Mouse (Mus musculus): Measurements from ENCODE around the gene Slc27a2. TPM values are rescaled to one million over a fixed set of nuclear protein-coding genes. Genes with fewer than 3 reads are reported as not detected.
A peak's percentile ranks its signal among the peaks of the same experiment; 100 is the strongest.
"Not testable (repeated sequence)": the region's sequence is repeated elsewhere in the genome, so short reads cannot be mapped to it uniquely, and the experiment has no call there.

The Slc27a2 gene
- total RNA-seq, 2 experiments from 2014 or later, result not detected

DNA sequence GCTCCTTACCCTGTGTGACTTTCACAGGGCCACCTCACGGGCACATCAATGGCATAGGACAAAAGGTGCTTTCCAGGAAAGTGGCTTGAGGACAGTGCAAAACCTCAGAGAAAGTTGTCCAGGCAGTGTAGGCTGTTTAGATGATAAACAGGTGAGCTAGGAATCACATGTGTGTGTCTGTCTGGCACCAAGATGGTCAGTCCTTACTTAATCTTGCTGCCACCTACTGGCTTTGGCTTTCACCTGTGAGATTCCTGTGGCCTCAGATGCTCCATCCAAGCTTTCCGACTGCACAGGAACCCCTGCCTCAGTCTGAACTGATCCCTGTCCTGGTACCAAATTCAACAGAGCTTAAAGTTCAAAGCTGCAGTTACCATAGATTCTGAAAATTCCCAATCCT is 46.2 kb downstream of the Slc27a2 start:
- no peak overlapping the region for H3K4me3 ChIP-seq
- intact Hi-C loops (cut with DNase I), result loop anchor here (5.0 kb wide), 1 partner anchor 184 kb away; the partner anchor contains the start of gene Usp50
- H3K27ac ChIP-seq, result no peak overlapping the region
- DNase-seq, result no peak
- TF ChIP-seq CTCF (IDR thresholded peaks at IDR 0.05), result no peak

DNA sequence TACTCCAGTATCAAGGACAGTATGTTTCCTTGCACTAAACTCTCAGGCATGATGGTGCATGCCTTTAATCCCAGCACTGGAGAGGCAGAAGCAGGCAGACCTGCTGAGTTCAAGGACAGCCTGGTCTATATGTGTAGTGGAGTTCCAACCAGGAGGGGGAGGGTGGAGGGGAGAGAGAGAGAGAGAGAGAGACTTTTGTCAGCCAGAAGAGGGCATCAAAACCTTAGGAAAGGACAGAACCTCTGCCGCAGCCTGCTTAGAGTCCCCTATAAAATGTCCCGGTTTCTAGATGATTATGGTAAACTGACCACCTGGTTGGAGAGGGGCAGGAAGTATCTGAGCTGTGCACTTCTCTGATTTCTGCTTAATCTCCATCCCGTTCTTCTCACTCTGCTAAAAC is 46.8 kb downstream of the Slc27a2 start:
- intact Hi-C loops (cut with DNase I), result loop anchor here (5.0 kb wide), 1 partner anchor 183 kb away; the partner anchor contains the start of gene Usp50
- no peak overlapping the region for H3K27ac ChIP-seq
- no peak for DNase-seq
- no peak overlapping the region for H3K4me3 ChIP-seq
- peak; percentile 46 for TF ChIP-seq CTCF (IDR thresholded peaks at IDR 0.05)

DNA sequence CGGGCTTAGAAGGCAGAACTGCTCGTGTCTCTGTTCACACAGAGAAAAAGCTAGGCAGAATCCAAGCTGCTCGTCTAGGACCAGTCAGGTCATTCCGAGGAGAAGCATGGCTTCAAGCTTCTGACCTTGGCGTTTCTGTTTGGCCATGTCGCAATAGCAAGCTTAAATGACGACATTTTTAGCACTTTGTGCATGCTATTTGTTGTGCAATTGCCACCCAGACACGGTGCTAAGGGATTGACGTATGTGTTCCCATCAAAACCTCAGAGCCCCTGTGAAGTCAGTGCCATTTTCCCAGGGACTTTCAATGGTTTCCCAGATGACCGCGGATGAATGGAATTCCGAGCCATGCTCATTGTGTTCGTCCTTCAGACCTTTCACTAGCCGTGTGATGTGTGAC is 48.3 kb downstream of the Slc27a2 start:
- TF ChIP-seq CTCF (IDR thresholded peaks at IDR 0.05), result no peak
- no peak for DNase-seq
- H3K27ac ChIP-seq, result no peak overlapping the region

DNA sequence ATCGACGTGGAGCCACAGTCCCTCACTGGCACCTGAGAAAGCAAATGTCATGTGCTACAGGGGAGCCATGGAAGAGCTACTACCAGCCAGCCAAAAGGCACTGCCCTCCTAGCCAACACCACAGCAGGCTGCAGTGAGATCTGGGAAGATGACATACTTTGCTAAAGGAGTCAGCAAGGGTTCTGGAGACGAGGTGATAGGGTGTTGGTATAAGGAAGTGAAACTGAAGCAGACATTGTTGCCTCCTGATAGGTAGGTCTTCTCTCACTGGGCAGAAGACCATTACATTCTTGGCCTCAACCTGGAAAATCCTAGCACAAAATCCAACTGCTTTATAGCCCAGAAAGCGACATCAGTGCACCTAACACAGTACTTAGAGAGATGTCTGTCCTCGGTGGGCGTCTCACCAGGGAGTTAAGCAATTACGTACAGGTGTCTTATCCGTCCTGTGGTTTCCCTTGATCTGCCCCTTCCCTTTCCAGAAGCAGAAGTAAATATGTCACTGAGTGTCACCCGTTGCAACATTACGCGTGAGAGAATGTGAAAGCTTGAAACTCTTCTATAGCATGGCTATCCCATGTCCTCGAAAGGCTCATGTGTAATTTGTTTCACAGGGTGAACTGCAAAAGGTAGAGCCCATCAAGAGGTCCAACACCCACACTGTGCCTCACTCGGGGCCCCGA is 49.9 kb downstream of the Slc27a2 start:
- Histone ChIP-seq H3K27ac (no peak overlapping the region), H3K4me3 (no peak overlapping the region)
- intact Hi-C loops (cut with DNase I), result no loop called here
- no peak for TF ChIP-seq CTCF (IDR thresholded peaks at IDR 0.05)
- DNase-seq, result no peak

More for the DNA sequence above, 48.3 kb downstream of the Slc27a2 start:
- H3K4me3 ChIP-seq, result no peak overlapping the region
- intact Hi-C loops (cut with DNase I), result no loop called here

DNA sequence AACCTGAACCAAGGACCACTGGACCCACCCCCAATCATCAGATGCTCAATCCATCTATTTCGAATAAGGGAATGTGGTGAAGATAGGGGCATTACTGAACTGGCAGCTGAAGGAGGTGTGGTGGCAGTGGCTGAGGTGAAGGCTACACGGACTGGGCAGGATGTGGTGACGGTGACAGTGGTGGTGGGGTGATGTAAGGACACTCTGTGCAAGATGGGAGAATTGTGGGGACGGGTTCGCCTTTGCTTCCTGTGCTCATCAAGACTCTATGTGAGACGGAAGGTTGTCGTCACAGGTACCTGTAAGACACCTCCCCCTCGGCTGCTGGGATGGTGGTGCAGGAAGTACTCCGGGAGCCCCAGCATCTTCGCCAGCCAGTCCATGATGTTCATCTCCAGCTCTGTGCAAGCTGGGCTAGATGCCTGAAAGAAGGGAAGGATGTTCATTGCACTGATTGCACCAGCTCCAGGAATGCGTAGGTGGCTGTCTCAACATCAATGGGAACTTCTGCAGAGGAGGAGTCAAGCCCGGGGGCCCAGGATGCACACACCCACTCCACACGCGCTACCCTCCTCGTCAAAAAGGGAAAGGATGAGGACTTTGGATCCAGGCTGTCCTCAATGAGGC is 54.0 kb downstream of the Slc27a2 start:
- intact Hi-C loops (cut with DNase I), result no loop called here
- Histone ChIP-seq H3K4me3 (no peak overlapping the region), H3K27ac (no peak overlapping the region)
- TF ChIP-seq CTCF (IDR thresholded peaks at IDR 0.05), result no peak
- DNase-seq, result no peak

DNA sequence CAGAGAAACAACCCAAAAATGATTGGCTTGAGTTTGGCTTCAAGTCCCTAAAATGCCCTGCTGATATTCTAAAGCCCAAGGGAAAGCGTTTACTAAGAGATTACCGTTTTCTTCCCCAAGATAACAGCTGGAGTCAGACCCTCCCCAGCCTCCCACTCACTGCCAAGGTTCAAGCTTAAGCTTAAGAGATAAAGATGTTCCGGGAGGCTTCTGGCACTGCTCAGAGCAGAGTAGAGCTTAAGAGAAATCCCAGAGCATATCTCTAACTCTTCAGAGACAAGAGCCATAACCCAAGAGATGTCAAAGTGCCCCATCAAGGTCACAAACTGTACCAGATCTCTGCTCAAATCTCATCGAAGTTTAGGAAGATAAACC is 54.5 kb downstream of the Slc27a2 start:
- DNase-seq, result no peak
- Histone ChIP-seq H3K4me3 (no peak overlapping the region), H3K27ac (no peak overlapping the region)
- TF ChIP-seq CTCF (IDR thresholded peaks at IDR 0.05), result no peak
- intact Hi-C loops (cut with DNase I), result no loop called here

DNA sequence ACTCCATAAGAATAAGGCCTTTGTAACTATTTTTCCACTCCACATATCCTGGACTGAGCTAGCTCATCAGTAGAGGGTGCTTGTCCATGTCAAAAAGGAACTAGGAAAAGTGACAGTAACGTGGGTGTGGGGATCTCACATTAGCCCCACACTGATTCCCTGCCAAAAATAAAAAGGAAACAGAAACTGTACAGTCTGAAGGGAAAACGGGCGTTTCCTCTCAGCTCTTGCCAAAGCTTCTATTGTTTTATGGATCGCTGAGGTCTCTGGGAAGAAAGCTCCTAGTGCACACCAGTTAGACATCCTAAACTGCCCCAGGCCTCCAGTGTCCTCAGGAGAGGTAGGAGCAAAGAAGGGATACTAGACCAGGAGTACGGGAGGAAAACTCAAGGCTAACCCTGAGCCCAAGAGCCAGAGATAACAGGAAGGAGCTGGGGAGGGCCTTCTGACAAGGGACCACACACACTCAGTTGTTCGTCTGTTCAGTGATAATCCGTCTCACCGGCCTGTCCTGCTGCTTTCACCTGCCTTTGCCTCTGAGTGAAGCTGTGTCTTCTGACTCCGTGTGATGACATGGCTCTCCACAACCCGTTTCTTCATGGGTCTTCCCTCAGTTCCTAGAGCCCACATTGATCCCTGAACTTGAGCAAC is 55.5 kb downstream of the Slc27a2 start:
- peak overlapping the region; percentile 63 for H3K27ac ChIP-seq
- H3K4me3 ChIP-seq, result peak overlapping the region; percentile 35; the same call in 1 of the 2 replicates
- no peak for TF ChIP-seq CTCF (IDR thresholded peaks at IDR 0.05)
- no peak for DNase-seq
- intact Hi-C loops (cut with DNase I), result no loop called here

DNA sequence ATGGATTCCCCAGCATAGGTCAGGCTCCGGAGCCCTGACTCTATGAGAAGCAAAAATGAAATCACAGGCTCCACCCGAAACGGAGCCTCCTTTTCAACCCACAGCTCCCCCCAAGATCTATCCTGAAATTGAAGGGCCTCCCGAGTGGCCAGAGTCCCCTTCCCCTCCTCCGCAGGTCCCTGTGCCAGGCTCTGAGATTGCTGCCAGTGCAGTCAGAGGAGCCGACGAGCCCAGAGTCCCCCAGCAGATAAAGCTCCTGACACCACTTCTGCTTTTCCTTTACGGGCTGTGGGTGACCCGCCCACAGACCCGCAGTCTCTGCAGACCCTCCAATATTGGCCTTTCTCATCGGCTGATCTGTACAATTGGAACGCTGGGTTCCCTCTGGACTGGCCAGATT is 57.4 kb downstream of the Slc27a2 start:
- intact Hi-C loops (cut with DNase I); DNase-seq; H3K27ac ChIP-seq; H3K4me3 ChIP-seq: not testable (repeated sequence)

DNA sequence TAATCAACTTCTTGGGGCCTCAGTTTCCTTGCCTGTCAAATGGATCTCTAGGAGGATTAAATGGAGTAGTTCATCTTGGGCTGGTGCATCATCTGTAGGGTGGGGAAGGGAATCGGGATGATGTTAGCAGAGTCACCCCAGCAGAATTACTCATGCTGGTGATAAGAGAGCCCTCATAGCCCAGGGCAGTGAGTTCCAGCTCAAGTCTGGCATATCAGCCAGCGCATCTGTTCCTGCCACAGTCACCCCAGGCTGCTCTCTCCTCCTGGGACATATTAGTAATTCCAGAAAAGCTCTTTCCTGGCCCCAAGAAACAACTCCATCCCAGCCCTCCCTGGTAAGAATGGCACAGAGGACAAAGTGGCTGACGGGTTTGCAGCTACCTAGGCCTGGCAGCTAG is 63.1 kb downstream of the Slc27a2 start:
- TF ChIP-seq CTCF (IDR thresholded peaks at IDR 0.05), result no peak
- DNase-seq, result no peak
- Histone ChIP-seq H3K4me3 (no peak overlapping the region), H3K27ac (no peak overlapping the region)
- intact Hi-C loops (cut with DNase I), result no loop called here

DNA sequence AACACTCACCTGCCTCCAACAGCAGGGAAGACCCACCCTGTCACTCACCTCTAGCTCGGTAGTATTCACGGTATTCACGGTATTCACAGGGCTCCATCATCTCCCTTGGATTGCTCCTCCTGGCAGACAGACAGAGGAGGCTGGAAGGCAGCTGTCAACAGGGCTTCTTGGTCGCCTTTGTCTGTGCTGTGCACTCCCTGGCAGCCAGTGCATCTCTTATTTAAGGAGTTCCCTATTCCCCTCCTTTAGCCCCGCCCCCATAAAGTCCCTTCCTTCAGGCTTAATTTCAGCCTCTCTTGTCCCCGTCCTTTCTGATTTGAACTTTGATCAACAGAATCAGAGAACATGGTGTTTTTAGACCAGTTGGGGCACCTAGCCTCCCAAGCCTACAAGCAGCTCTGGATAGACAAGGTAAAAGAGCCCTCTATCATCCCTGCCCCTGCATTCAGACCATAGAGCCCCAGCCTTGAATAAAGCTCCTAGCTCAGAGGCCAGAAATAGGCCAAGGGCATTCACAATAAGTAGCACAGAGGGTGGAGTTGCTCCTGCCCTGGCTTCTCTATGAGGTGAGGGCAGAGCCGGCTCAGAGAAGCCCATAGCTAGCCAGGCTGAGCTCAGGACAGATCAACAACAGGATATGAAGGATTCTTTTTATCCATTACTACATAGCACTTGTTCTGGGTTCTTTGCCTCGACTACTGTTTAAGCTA is 66.4 kb downstream of the Slc27a2 start:
- Histone ChIP-seq H3K4me3 (no peak overlapping the region), H3K27ac (no peak overlapping the region)
- TF ChIP-seq CTCF (IDR thresholded peaks at IDR 0.05), result no peak
- intact Hi-C loops (cut with DNase I), result no loop called here
- DNase-seq, result no peak

DNA sequence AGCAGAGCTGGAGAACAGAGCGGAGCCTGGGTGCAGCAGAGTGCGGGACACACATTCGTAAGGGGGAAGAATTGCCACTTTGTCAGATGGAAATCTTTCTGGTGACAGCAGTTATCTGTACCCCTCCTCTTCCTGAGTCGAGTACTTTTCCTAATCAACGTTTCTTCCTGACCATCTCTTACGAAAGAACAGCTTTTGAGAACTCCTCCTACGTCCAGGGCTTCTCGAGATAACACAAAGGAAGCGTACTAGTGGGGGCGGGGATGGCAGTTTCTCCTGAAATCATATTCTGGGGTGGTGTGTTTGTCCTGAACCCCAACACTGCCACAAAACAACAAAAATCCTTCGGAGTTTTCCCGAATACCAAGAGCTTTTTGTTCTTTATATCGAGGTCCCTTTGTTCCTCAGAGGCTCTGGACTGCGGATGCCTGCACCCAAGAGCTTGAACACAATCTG is 67.1 kb downstream of the Slc27a2 start, which contains the start of gene Hdc:
TSS of gene Hdc (minus strand) at position 51 of the 456 bp plus-strand sequence.
- TF ChIP-seq CTCF (IDR thresholded peaks at IDR 0.05), result no peak
- Histone ChIP-seq H3K27ac (no peak within 1 kb of the TSS), H3K4me3 (no peak within 1 kb of the TSS)
- DNase-seq, result no peak
- intact Hi-C loops (cut with DNase I), result no loop called here

DNA sequence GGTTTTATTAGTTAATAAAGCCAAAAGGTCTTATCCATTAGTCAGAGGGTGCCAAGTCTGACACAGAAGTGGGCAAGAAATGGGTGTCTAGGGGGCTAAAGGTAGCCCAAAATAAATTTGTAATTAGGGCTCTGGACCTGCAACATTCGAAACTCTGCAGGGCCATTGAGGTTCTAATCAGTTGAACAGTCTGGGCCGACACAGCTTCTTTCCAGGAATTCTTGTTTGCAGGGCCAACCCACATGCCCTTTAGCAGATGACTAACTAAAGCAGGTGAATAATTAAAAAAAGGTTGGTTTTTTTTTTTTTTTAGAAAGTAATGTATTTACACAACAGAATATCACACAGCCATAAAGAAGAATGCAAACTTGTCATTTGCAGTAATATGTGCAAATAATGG is 70.2 kb downstream of the Slc27a2 start:
- no peak for TF ChIP-seq CTCF (IDR thresholded peaks at IDR 0.05)
- intact Hi-C loops (cut with DNase I), result no loop called here
- DNase-seq, result no peak
- no peak overlapping the region for H3K27ac ChIP-seq
- H3K4me3 ChIP-seq, result no peak overlapping the region

DNA sequence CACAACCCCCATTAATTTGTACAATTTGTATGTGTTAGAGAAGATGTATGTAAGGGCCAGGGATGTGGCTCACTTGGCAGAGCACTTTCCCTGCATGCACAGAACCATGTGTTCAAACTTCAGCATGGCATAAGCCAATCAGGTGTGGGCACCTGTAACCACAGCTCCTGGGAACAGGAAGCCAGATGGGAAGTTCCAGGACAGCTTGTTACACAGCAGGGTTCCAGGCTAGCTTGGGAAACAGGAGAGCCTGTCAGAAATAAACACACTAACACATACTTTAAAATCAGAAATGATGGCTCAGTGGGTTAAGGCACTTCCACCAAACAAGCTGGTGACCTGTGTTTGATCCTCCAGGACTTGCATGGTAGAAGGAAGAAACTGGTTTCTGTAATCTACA is 70.9 kb downstream of the Slc27a2 start:
- intact Hi-C loops (cut with DNase I), result no loop called here
- no peak overlapping the region for H3K4me3 ChIP-seq
- DNase-seq, result no peak
- H3K27ac ChIP-seq, result no peak overlapping the region
- TF ChIP-seq CTCF (IDR thresholded peaks at IDR 0.05), result no peak
